Mouse (Mus musculus): ENCODE data around the gene Gm8011. TPM values are rescaled to one million over a fixed set of nuclear protein-coding genes. Genes with fewer than 3 reads are reported as not detected.

Gm8011 gene
- polyA plus RNA-seq (2014; fragmentation: Illumina TruSeq; extraction: RNeasy Lipid Tissue Mini Kit (QIAGEN cat#74804); ENCODE audit: low read depth, low replicate concordance): 5.5 TPM

DNA sequence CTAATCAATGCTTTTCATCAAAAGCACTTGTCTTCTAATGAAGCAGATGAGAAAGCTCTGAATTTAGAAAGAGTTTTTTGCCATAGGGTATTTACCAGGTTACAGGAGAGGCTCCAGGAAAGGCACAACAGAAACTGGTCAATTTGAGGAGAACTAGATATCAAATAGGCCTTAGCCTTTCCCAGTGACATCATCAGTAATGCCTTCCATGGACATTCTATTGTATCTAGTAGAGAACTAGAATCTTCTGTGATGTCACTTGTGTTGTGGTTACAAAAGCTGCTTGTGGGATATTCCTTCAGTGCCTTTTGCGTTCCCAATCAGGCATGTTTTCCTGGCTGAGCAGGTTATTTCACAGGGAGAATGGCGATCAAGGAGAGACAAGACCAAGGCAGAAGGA lies at the start of gene Gm8011:
Gm8011 (plus strand) TSS at position 301 of the 400 bp plus-strand sequence.

DNA sequence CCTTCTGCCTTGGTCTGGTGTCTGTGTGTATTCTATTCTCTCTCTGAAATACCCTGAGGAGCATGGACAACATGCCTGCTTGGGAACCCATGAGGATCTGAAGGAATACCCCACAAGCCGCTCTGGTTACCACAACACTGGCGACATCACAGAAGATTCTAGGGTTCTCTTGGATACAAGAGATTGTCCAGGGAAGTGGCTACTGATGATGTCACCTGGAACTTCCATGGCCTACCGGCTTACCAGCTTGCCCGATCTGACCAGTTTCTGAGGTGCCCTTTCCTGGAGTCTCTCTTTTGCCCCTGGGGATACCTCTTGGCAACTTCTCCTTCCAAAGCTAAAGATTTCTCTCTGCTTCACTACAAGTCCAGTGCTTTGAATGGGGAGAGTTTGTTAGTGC lies 24.1 kb upstream of the Gm8011 start, which contains the start of gene Gm8005:
Gm8005 (minus strand) TSS at position 101 of the 400 bp plus-strand sequence.

DNA sequence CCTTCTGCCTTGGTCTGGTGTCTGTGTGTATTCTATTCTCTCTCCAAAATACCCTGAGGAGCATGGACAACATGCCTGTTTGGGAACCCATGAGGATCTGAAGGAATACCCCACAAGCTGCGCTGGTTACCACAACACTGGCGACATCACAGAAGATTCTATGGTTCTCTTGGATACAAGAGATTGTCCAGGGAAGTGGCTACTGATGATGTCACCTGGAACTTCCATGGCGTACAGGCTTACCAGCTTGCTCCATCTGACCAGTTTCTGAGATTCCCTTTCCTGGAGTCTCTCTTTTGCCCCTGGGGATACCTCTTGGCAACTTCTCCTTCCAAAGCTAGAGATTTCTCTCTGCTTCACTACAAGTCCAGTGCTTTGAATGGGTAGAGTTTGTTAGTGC lies 38.6 kb downstream of the Gm8011 start, which contains the start of gene Gm8020:
Gm8020 (minus strand) TSS at position 101 of the 400 bp plus-strand sequence.

Other genes with a start within 250 kb of the Gm8011 start
- gene Gm17026, start 203.8 kb upstream of the Gm8011 start, polyA plus RNA-seq (2014; fragmentation: Illumina TruSeq; extraction: RNeasy Lipid Tissue Mini Kit (QIAGEN cat#74804); ENCODE audit: low read depth, low replicate concordance): 1.5 TPM
- 0.70 TPM for gene Gm9611, start 166.5 kb upstream of the Gm8011 start, polyA plus RNA-seq (2014; fragmentation: Illumina TruSeq; extraction: RNeasy Lipid Tissue Mini Kit (QIAGEN cat#74804); ENCODE audit: low read depth, low replicate concordance)
- gene Gm7995, start 153.7 kb upstream of the Gm8011 start, polyA plus RNA-seq (2014; fragmentation: Illumina TruSeq; extraction: RNeasy Lipid Tissue Mini Kit (QIAGEN cat#74804); ENCODE audit: low read depth, low replicate concordance): 6.5 TPM
- gene Gm8005, start 24.2 kb upstream of the Gm8011 start, polyA plus RNA-seq (2014; fragmentation: Illumina TruSeq; extraction: RNeasy Lipid Tissue Mini Kit (QIAGEN cat#74804); ENCODE audit: low read depth, low replicate concordance): 1.2 TPM
- gene Gm8020, start 38.5 kb downstream of the Gm8011 start, polyA plus RNA-seq (2014; fragmentation: Illumina TruSeq; extraction: RNeasy Lipid Tissue Mini Kit (QIAGEN cat#74804); ENCODE audit: low read depth, low replicate concordance): 0.92 TPM
- 0.46 TPM for gene Gm8024, start 60.4 kb downstream of the Gm8011 start, polyA plus RNA-seq (2014; fragmentation: Illumina TruSeq; extraction: RNeasy Lipid Tissue Mini Kit (QIAGEN cat#74804); ENCODE audit: low read depth, low replicate concordance)
- 0.55 TPM for gene Gm17124, start 136.0 kb downstream of the Gm8011 start, polyA plus RNA-seq (2014; fragmentation: Illumina TruSeq; extraction: RNeasy Lipid Tissue Mini Kit (QIAGEN cat#74804); ENCODE audit: low read depth, low replicate concordance)
- 0.25 TPM for gene Gm3633, start 178.0 kb downstream of the Gm8011 start, polyA plus RNA-seq (2014; fragmentation: Illumina TruSeq; extraction: RNeasy Lipid Tissue Mini Kit (QIAGEN cat#74804); ENCODE audit: low read depth, low replicate concordance)
- gene Gm10378, start 192.1 kb downstream of the Gm8011 start, polyA plus RNA-seq (2014; fragmentation: Illumina TruSeq; extraction: RNeasy Lipid Tissue Mini Kit (QIAGEN cat#74804); ENCODE audit: low read depth, low replicate concordance): not detected

Measured in testis, adult 10 weeks (tissue).